Mouse (Mus musculus): ENCODE data around the gene Nacc1.
"Not testable (repeated sequence)": the region's sequence is repeated elsewhere in the genome, so short reads cannot be mapped to it uniquely, and the experiment has no call there.

Gene Nacc1

DNA sequence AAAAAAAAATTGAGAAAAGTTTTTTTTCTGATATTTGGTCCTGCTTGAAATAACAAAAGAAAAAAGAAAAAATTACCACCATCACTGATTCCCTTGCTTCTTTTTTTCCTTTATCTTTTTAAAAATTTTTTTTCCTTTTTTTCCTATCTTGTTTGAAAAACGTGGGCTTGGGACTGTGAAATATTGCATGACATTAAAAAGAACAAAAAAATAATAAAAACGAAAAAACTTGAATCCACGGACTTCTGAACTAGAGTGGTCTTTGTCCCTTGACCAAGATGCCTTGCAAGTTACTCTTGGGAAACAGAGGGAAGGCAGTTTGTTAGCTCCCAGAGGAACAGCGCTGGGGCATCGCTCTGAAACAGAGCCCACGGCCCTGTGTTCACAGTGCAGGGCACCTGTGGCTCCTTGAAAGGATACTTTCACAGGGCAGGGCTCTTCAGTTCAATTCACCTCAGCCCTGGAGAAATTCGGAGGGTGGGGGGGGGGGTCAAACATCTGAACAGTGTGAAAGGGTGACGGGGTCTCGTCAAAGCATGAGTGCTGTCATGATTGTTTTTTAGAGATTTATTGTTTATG, 47.6 kb downstream of the Nacc1 start:
- no peak for DNase-seq (ENCODE audit: low read depth)

DNA sequence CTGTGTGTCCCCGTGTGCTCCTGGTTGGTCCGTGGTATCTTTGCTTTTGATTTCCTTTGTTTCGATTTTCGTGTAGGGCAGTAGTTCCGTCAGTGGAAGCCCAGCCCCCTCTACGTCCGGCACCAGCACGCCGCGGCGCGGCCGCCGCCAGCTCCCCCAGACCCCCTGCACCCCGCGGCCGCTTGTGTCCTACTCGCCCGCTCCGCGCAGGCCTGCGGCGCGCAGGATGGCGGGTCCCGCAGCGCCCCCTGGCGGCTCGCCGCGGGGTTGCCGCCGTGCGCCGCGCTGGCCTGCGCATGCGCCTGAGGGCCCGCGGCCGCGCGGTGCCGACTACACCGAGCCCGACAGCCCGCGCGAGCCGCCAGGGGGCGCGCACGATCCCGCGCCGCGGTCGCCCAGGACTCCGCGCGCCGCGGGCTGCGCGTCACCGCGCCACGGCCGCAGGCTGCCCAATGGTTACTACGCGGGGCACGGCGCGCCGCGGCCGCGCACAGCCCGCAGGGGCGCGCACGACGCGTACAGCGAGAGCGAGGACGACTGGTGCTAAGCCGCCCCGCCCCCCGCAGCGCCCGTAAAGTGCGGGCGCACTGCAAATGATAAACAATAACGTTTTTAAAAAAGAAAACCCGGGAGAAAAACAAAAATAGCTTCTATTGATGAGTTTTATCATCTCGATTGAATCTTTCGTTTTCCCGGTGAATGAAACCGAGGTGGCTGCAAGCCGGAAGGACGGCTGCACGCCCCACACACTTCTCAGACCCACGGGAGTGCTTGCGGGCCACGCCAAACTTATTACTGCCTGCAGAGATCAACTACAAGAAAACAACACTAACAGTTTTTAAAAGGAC, 48.3 kb downstream of the Nacc1 start:
- no peak for DNase-seq (ENCODE audit: low read depth)

- no peak for DNase-seq (ENCODE audit: low read depth)
These were observed 49.0 kb downstream of the Nacc1 start for GRCm38 (mm10) chr8:84638555-84639161.

DNA sequence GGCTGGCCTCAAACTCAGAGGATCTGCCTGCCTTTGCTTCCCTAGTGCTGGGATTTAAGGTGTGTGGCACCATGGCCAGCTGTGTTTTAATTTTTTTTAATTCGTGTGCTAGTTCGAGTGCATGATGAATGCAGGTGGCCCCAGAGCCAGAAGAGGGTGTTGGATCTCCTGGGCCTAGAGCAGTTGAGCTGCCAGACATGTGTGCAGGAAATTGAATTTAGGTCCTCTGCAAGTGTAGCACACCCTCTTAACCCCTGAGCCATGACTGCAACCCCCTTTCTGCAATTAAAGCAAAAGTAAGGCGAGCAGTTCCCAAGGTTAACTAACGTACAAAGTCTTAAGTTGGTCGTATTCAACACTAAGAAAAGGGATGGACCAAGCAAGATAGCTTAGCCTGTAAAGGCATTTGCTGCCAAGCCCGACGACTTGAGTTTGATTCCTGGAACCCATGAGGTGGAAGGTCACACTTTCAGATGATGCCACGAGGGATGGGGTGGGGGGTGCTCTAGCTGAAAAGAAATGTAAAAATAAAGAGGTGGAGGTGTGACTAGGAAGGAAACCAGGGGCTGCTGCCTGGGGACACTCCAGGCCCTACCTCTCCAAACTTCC, 49.6 kb downstream of the Nacc1 start:
- no peak for DNase-seq (ENCODE audit: low read depth)

DNA sequence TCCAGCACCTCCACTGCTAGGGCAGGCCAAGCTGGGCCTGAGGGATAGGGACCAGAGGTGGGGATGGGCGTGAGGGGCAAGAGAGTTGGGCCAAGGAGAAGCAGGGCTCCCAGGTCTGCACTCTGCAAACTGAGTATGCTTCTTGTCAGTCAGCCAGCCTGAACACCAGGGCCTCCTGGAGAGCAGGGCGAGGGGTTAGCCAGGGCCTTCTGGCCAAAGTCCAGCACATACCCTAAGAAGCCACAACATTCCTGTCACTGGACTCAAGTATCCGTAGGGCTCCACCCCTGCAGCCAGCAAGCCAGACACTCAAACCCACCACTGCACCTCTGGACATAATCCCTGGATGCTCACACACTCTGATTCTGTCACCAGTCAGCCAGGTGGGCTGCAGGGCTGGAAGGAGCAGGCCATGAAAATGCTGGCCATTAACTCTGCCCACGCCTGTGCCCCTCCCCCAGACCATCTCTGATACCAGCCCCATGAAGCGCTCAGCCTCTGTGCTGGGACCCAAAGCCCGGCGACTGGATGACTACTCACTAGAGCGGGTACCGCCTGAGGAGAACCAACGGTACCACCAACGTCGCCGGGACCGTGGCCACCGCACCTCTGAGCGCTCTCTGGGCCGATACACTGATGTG, 51.5 kb downstream of the Nacc1 start:
- DNase-seq (ENCODE audit: low read depth) = no peak

DNA sequence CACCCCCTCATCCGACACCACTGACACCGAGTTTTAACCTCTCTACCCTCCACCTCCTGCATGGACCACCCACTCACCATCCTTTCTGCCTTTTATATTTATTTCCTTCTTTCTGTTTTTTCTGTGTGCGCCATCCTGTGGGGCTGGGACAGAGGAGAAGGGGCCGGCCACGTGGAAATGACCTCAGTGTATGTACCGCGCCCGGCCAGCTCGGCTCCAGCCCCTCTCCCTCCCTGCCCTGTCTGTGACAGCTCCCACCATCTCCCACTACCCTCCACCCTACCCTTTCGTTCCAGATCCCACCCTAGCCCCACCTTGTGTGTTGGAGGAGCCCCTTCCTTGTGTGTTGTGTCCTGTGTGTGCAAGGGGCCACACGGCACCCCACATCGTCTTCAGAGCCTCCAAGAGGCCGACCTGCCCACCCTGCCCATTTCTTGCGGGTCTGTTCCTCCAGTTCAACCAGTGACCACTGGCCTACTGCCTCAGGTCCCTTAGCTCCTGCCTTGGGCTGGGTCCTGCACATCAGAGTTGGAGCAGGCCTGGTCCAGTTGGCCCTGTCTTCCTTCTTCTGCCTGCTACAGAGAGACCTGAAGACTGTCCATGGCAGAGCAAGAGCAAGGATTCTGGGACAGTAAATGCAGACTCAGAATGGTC, 52.1 kb downstream of the Nacc1 start:
- no peak for DNase-seq (ENCODE audit: low read depth)

DNA sequence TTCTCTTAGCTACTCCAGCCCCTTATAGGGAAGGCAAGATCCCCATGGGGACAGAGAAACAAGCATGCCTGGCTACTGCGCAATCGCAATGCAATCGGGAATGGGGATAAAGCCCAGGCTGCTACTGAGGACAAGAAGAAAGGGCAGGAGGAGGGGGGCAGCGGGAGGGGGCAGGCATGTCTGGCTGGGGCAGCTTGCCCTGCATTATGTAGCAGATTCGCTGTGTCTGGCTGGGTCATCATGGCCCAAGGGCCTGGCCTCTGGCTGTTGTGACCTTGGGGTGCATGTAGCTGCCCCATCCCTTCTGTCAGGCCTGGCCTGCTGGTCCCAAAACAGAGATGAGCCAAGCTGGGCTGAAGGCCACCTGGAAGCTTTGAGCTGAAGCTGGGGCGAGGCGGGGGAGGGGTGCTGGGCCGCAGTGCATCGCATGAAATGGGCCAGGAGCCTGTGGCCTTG, 52.8 kb downstream of the Nacc1 start:
- DNase-seq (ENCODE audit: low read depth) = no peak

DNA sequence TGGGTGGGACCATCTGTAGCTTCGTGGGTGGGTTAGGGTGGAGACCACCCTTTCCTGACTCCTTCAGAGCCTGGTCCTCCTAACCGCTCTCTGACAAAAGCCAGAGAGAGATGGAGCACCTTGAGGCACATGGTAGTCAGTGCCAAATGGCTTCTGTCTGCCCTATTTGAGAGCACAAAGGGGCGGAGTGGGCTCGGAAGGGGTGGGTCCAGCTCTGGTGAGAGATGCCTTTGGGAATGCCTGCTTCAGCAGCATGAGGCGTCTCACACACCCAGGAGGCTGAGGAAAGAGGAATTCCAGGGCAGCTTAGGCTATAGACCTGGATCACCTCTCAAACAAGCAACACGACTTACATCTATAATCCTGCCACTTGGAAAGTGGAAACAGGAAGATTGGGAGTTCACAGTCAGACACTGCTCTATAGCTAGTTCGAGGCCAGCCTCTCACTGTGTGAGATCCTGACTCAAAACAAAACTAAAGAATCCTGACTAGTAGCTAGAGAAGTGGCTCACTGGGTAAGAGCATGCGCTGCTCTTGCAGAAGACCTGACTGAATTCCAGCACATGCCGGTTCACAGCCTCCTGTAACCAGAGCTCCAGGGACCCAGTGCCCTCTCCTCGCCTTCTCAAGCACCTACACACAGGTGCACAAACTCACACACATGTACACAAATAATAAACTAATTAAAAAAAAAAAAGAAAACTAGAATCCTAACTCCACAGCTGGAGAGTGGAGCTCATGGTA, 53.6 kb downstream of the Nacc1 start:
- DNase-seq (ENCODE audit: low read depth) = no peak

GRCm38 (mm10) chr8:84631813-84632212, 55.8 kb downstream of the Nacc1 start:
- DNase-seq (ENCODE audit: low read depth) = no peak

DNA sequence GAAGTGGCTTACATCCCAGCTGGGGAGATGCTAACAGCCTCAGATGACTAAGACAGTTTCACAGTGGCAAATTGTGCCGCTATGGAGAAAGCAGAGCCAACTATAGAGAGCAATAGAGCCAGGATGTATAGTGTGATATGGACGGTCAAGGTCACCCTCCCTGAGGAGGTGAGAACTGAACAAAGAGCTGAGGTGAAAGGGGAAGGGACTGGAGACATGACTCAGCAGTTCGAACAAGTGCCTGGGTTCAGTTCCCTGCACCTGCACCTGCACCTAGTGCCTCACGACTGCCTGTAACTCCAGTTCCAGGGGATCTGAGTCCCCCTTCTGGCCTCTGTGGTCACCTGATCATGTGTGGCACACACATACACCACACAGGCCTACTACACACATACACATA, 57.5 kb downstream of the Nacc1 start:
- no peak for DNase-seq (ENCODE audit: low read depth)

- no peak for DNase-seq (ENCODE audit: low read depth)
These were observed 58.1 kb downstream of the Nacc1 start for GRCm38 (mm10) chr8:84629586-84629985.

GRCm38 (mm10) chr8:84623425-84623824, 64.2 kb downstream of the Nacc1 start:
- DNase-seq (ENCODE audit: low read depth) = not testable (repeated sequence)

DNA sequence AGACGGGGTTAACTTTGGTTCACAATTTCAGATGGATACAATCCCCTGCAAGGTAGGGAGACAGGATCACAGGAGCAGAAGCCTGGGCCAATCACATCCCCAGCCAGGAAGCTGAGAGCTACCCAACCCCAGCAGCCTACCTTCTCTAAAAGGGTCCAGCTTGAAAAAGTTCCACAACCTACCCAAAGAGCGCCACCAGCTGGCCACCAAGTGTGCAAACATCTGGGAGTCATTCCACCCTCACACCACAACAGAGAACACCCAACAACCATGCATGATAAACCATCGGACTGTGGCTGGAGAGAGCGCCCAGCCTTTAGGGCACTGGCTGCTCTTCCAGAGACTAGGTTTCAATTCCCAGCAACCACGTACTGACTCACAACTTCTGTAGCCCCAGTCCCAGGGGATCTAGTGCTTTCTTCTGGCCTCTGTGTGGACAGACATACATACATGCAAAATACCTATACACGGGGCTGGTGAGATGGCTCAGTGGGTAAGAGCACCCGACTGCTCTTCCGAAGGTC, 66.5 kb downstream of the Nacc1 start:
- DNase-seq (ENCODE audit: low read depth) = no peak
